Mouse (Mus musculus): Measurements from ENCODE around the gene Tspan31. TPM values are rescaled to one million over a fixed set of nuclear protein-coding genes. Genes with fewer than 3 reads are reported as not detected.
"Not testable (repeated sequence)": the region's sequence is repeated elsewhere in the genome, so short reads cannot be mapped to it uniquely, and the experiment has no call there.

Gene Tspan31
- polyA plus RNA-seq, 1 experiment from 2014 or later, result 116 TPM

- H3K27me3 ChIP-seq, result no peaks in the 10 kb centered on the region
- DNase-seq (ENCODE audit: low read depth, low spot score) (no peak), ATAC-seq (no peak)
- CTCF ChIA-PET, result no interaction called here
- in situ Hi-C loops (cut with MboI; ENCODE audit: low pct_unique_long_range_greater_than_20kb), result loop anchor here (25.0 kb wide), 1 partner anchor 596 kb away; the partner anchor contains the start of genes Nab2 and Nemp1
- TF ChIP-seq CTCF (IDR thresholded peaks at IDR 0.05), result no peak
- POLR2A ChIA-PET, result no interaction called here
These were observed 4.1 kb downstream of the Tspan31 start for GRCm38 (mm10) chr10:127065981-127066380.

- in situ Hi-C loops (cut with MboI; ENCODE audit: low pct_unique_long_range_greater_than_20kb), result loop anchor here (25.0 kb wide), 1 partner anchor 598 kb away; the partner anchor contains the start of genes Nab2 and Nemp1
- ATAC-seq (no peak), DNase-seq (ENCODE audit: low read depth, low spot score) (no peak)
- no peaks in the 10 kb centered on the region for H3K27me3 ChIP-seq
- TF ChIP-seq CTCF (IDR thresholded peaks at IDR 0.05), result no peak
- POLR2A ChIA-PET, result interaction anchor here (0.6 to 1.1 kb wide), 2 partner anchors 10 to 81 kb away, joined by 3 read pairs; partner anchors contain the start of gene Agap2
- CTCF ChIA-PET, result interaction anchor here (0.8 kb wide), 1 partner anchor 9 kb away, joined by 3 read pairs; no protein-coding TSS in a partner anchor
These were observed 5.9 kb downstream of the Tspan31 start for GRCm38 (mm10) chr10:127063913-127064870.

GRCm38 (mm10) chr10:127063239-127063872, 6.7 kb downstream of the Tspan31 start, which contains the start of gene Cdk4:
Cdk4 (plus strand) TSS chr10:127063534.
- ChIA-PET POLR2A (interaction anchor here (0.6 to 1.1 kb wide), 3 partner anchors 11 to 82 kb away, joined by 3 read pairs; partner anchors contain the start of gene Agap2), CTCF (interaction anchor here (0.8 kb wide), 1 partner anchor 10 kb away, joined by 3 read pairs; no protein-coding TSS in a partner anchor)
- no peak for TF ChIP-seq CTCF (IDR thresholded peaks at IDR 0.05)
- in situ Hi-C loops (cut with MboI; ENCODE audit: low pct_unique_long_range_greater_than_20kb), result loop anchor here (25.0 kb wide), 1 partner anchor 599 kb away; the partner anchor contains the start of genes Nab2 and Nemp1
- peak; percentile 91 for DNase-seq (ENCODE audit: low read depth, low spot score)
- peak; percentile 67 for ATAC-seq
- no peaks in the 10 kb centered on the region for H3K27me3 ChIP-seq

GRCm38 (mm10) chr10:127062503-127062902, 7.6 kb downstream of the Tspan31 start:
- DNase-seq (ENCODE audit: low read depth, low spot score) (no peak), ATAC-seq (no peak)
- in situ Hi-C loops (cut with MboI; ENCODE audit: low pct_unique_long_range_greater_than_20kb), result loop anchor here (25.0 kb wide), 1 partner anchor 600 kb away; the partner anchor contains the start of genes Nab2 and Nemp1
- CTCF ChIA-PET, result interaction anchor here (1.5 kb wide), 1 partner anchor 31 kb away, joined by 6 read pairs; no protein-coding TSS in a partner anchor
- POLR2A ChIA-PET, result interaction anchor here (1.0 to 1.1 kb wide), 2 partner anchors 12 to 29 kb away, joined by 3 read pairs; partner anchors contain the start of gene Agap2
- no peak for TF ChIP-seq CTCF (IDR thresholded peaks at IDR 0.05)
- H3K27me3 ChIP-seq, result no peaks in the 10 kb centered on the region

GRCm38 (mm10) chr10:127062101-127062500, 8.0 kb downstream of the Tspan31 start:
- not testable (repeated sequence) for H3K27me3 ChIP-seq
- in situ Hi-C loops (cut with MboI; ENCODE audit: low pct_unique_long_range_greater_than_20kb), result loop anchor here (25.0 kb wide), 1 partner anchor 600 kb away; the partner anchor contains the start of genes Nab2 and Nemp1
- CTCF ChIA-PET, result interaction anchor here (1.0 to 1.5 kb wide), 2 partner anchors 30 to 141 kb away, joined by 3 to 6 read pairs; no protein-coding TSS in a partner anchor

GRCm38 (mm10) chr10:127061513-127061912, 8.6 kb downstream of the Tspan31 start:
- POLR2A ChIA-PET, result no interaction called here

More at GRCm38 (mm10) chr10:127062101-127062500, 8.0 kb downstream of the Tspan31 start:
- DNase-seq (ENCODE audit: low read depth, low spot score); ATAC-seq; POLR2A ChIA-PET: not testable (repeated sequence)

GRCm38 (mm10) chr10:127061085-127061484, 9.0 kb downstream of the Tspan31 start:
- DNase-seq (ENCODE audit: low read depth, low spot score) (no peak), ATAC-seq (no peak)
- no peak for TF ChIP-seq CTCF (IDR thresholded peaks at IDR 0.05)
- no peaks in the 10 kb centered on the region for H3K27me3 ChIP-seq
- POLR2A ChIA-PET, result interaction anchor here (0.5 to 0.7 kb wide), 2 partner anchors 32 to 139 kb away, joined by 3 read pairs; no protein-coding TSS in a partner anchor
- CTCF ChIA-PET, result interaction anchor here (1.0 kb wide), 1 partner anchor 140 kb away, joined by 3 read pairs; no protein-coding TSS in a partner anchor
- in situ Hi-C loops (cut with MboI; ENCODE audit: low pct_unique_long_range_greater_than_20kb), result loop anchor here (25.0 kb wide), 1 partner anchor 601 kb away; the partner anchor contains the start of genes Nab2 and Nemp1

More at GRCm38 (mm10) chr10:127061513-127061912, 8.6 kb downstream of the Tspan31 start:
- no peak for ATAC-seq
- in situ Hi-C loops (cut with MboI; ENCODE audit: low pct_unique_long_range_greater_than_20kb), result loop anchor here (25.0 kb wide), 1 partner anchor 601 kb away; the partner anchor contains the start of genes Nab2 and Nemp1
- H3K27me3 ChIP-seq, result no peaks in the 10 kb centered on the region
- no peak for TF ChIP-seq CTCF (IDR thresholded peaks at IDR 0.05)
- no peak for DNase-seq (ENCODE audit: low read depth, low spot score)
- CTCF ChIA-PET, result interaction anchor here (1.0 to 1.5 kb wide), 2 partner anchors 30 to 141 kb away, joined by 3 to 6 read pairs; no protein-coding TSS in a partner anchor

GRCm38 (mm10) chr10:127059968-127060916, 9.8 kb downstream of the Tspan31 start, which contains the start of gene March9:
March9 (minus strand) TSS chr10:127060184.
- ChIA-PET CTCF (no interaction called here), POLR2A (interaction anchor here (0.5 to 0.7 kb wide), 2 partner anchors 31 to 140 kb away, joined by 3 read pairs; no protein-coding TSS in a partner anchor)
- in situ Hi-C loops (cut with MboI; ENCODE audit: low pct_unique_long_range_greater_than_20kb), result loop anchor here (25.0 kb wide), 1 partner anchor 602 kb away; the partner anchor contains the start of genes Nab2 and Nemp1
- TF ChIP-seq CTCF (IDR thresholded peaks at IDR 0.05), result no peak
- H3K27me3 ChIP-seq, result no peaks in the 10 kb centered on the region
- ATAC-seq (peak; percentile 45), DNase-seq (ENCODE audit: low read depth, low spot score) (no peak)

Measured in Patski (cell line).